Comparison of ENCODE assay signal across 8 mouse cellular contexts in the genomic region with DNA sequence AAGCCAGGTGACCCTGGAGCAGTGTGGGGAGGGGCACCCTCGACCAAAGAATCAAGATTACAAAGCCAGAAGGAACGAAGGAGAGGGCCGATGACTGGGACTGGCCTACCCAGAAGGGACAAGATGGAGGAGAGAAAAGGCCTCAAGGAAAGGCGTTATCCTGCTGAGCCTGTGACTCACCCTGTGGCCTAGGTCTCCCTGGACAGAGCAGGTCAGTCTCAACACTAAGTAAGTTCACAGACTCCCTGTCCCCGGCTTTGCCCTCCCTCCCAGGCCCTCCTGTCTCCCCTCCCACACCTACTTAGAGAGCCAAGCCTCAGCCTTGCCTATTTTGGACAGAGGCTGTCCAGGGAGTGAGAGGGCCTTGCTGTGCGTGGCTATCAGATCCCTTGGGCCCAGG. TPM values are rescaled to one million over a fixed set of nuclear protein-coding genes. Genes with fewer than 3 reads are reported as not detected.
A peak's percentile ranks its signal among the peaks of the same experiment; 100 is the strongest.
DNase-seq lines count a peak whose midpoint lies in the region; ATAC-seq and TF ChIP-seq lines count a peak whose summit lies in the region.

A gene (plus strand): TSS at position 79 of the 400 bp plus-strand sequence.

- no peak for ATAC-seq in common myeloid progenitor, adult 5-6 weeks (replicated peaks; ENCODE audit: low read depth, poor library complexity, severe bottlenecking)
- no peak for ATAC-seq in midbrain, embryonic 15.5 days (replicated peaks)

- 71% methylated on average over 6 of the region's 6 CpGs for WGBS in liver, adult 2 months
- 76% methylated on average over 6 of the region's 6 CpGs for WGBS in midbrain, embryonic 15.5 days

- no peak for DNase-seq in liver, adult 2 months (ENCODE audit: extremely low read depth, low read depth, low spot score)
- no peak for DNase-seq in liver
- no peak for DNase-seq in heart, adult 8-10 months (ENCODE audit: low spot score)
- no peak for DNase-seq in layer of hippocampus, postnatal 25 days (ENCODE audit: extremely low spot score in 1 of 2, low spot score in 1 of 2)
- DNase-seq in right cerebral cortex, postnatal 36 days (ENCODE audit: low spot score in 2 of 2), result no peak
- no peak for DNase-seq in B cell, adult 2 months

- H3K27ac ChIP-seq in liver, adult 2 months (replicated peaks; ENCODE audit: insufficient read depth, low read depth, low read length), result no peak within 1 kb of the TSS
- H3K27ac ChIP-seq in midbrain, embryonic 15.5 days, result no peak within 1 kb of the TSS

- H3K4me3 ChIP-seq in liver, adult 2 months (ENCODE audit: insufficient read depth, low read depth, low read length), result no peak within 1 kb of the TSS
- no peak within 1 kb of the TSS for H3K4me3 ChIP-seq in midbrain, embryonic 15.5 days

- TF ChIP-seq CTCF in liver, adult 2 months (IDR thresholded peaks at IDR 0.05; ENCODE audit: low read depth, low read length), result no peak

- H3K79me2 ChIP-seq in liver, adult 2 months (ENCODE audit: control insufficient read depth, insufficient read depth, low read length), result no peaks in the 10 kb centered on the region

- TF ChIP-seq POLR2A in liver, adult 2 months (IDR thresholded peaks at IDR 0.05; ENCODE audit: extremely low read depth, insufficient read depth, low read length), result no peak

- peak within 1 kb of the TSS; percentile 14; the same call in 1 of the 2 replicates for H3K4me2 ChIP-seq in midbrain, embryonic 15.5 days

- H3K27me3 ChIP-seq in liver, adult 2 months (ENCODE audit: control insufficient read depth, insufficient read depth, low read length), result no peaks in the 10 kb centered on the region
- H3K27me3 ChIP-seq in midbrain, embryonic 15.5 days (replicated peaks), result no peaks in the 10 kb centered on the region

- H3K36me3 ChIP-seq in liver, adult 2 months (ENCODE audit: control insufficient read depth, insufficient read depth, low read length), result no peaks in the 10 kb centered on the region
- H3K36me3 ChIP-seq in midbrain, embryonic 15.5 days (replicated peaks), result no peaks in the 10 kb centered on the region

- no peaks in the 10 kb centered on the region for H3K4me1 ChIP-seq in liver, adult 2 months (ENCODE audit: control insufficient read depth, insufficient read depth, low read length)
- H3K4me1 ChIP-seq in midbrain, embryonic 15.5 days, result 0 out of 2 replicates have a peak, but pooled peaks cover 4% of the 10 kb centered on the region

- H3K9me3 ChIP-seq in midbrain, embryonic 15.5 days, result no peaks in the 10 kb centered on the region

- H3K9ac ChIP-seq in liver, adult 2 months (ENCODE audit: low read depth, low read length), result no peak within 1 kb of the TSS
- no peak within 1 kb of the TSS for H3K9ac ChIP-seq in midbrain, embryonic 15.5 days

RNA-seq across cellular contexts. Expression of the gene that starts here (rescaled TPM):
- total RNA-seq in liver, adult 2 months (2014; rRNA removed), result 11.9 and 12.2 TPM in 2 replicates
- polyA plus RNA-seq in liver, adult 2 months (2012; rRNA removed), result 12.1 and 13.7 TPM in 2 replicates
- total RNA-seq in common myeloid progenitor, adult 5-6 weeks (2017), result 161 and 170 TPM in 2 replicates
- 10 to 100 TPM; 36.0 to 45.8 (median 40.9) TPM for total RNA-seq in heart, adult 8-10 months (2022)
- total RNA-seq in layer of hippocampus, postnatal 25 days (2021), result 100 to 1,000 TPM; 197 to 219 TPM
- 13.9 and 14.7 TPM in 2 replicates for polyA plus RNA-seq in midbrain, embryonic 15.5 days (2015; fragmentation: Nextera tagmentation; extraction: Ambion mirVana)
